Mouse (Mus musculus) liver, embryonic 12.5 days (tissue): Measurements from ENCODE around the gene Irf3. TPM values are rescaled to one million over a fixed set of nuclear protein-coding genes. Genes with fewer than 3 reads are reported as not detected.

Experiments used
- ATAC-seq: fragments of 200-750 bp; cut with Nextera tagmentation; 2 replicates; pipeline ENCODE4 v1.8.0; 2017; ENCODE audit warnings: moderate number of reproducible peaks, mild to moderate bottlenecking, moderate library complexity
- H3K27ac ChIP-seq: fragments of 300-500 bp; sonication (generic); 2 replicates; pipeline ENCODE4 v1.5.1; 2016; ENCODE audit warnings: mild to moderate bottlenecking
- H3K27me3 ChIP-seq: fragments of 300-500 bp; sonication (generic); replicated peaks from 2 replicates; pipeline ENCODE4 v1.6.1; 2016; ENCODE audit warnings: mild to moderate bottlenecking, moderate library complexity
- H3K36me3 ChIP-seq: fragments of 300-500 bp; sonication (generic); 2 replicates; pipeline ENCODE4 v1.6.1; 2016; ENCODE audit warnings: mild to moderate bottlenecking, moderate library complexity
- H3K4me1 ChIP-seq: fragments of 300-500 bp; sonication (generic); 2 replicates; pipeline ENCODE4 v1.6.1; 2016
- H3K4me2 ChIP-seq: fragments of 300-500 bp; sonication (generic); 2 replicates; pipeline ENCODE4 v1.6.1; 2016; ENCODE audit warnings: mild to moderate bottlenecking, moderate library complexity
- H3K4me3 ChIP-seq: fragments of 300-500 bp; sonication (generic); 2 replicates; pipeline ENCODE4 v1.5.1; 2016; ENCODE audit warnings: mild to moderate bottlenecking, moderate library complexity
- H3K9ac ChIP-seq: fragments of 300-500 bp; sonication (generic); 2 replicates; pipeline ENCODE4 v1.6.1; 2016; ENCODE audit warnings: mild to moderate bottlenecking, moderate library complexity
- H3K9me3 ChIP-seq: fragments of 300-500 bp; sonication (generic); replicated peaks from 2 replicates; pipeline ENCODE4 v1.6.1; 2016; ENCODE audit warnings: mild to moderate bottlenecking, moderate library complexity
- WGBS: fragments of 180-500 bp; shearing (Covaris S2); methylation state at CpG from one replicate; pipeline ENCODE4 v1.1.7; 2016; ENCODE audit not compliant: insufficient replicate concordance; 5-methylcytosine and 5-hydroxymethylcytosine counted together
- polyA plus RNA-seq: library from polyadenylated mRNA; unstranded; fragments of >200 nt; fragmentation: Nextera tagmentation; extraction: Ambion mirVana; gene quantifications from 2 replicates; pipeline ENCODE4 v1.2.1, GENCODE M21; 2016

Gene Irf3
- polyA plus RNA-seq, 1 experiment from 2014 or later = 55.9 TPM

GRCm38 (mm10) chr7:44959874-44960511, 37.5 kb upstream of the Irf3 start:
- 64% methylated on average over 10 of the region's 10 CpGs for WGBS
- Histone ChIP-seq H3K9ac (no peak overlapping the region), H3K27me3 (peaks cover 7% of the 10 kb centered on the region; the same call in 1 of the 2 replicates), H3K9me3 (no peaks in the 10 kb centered on the region), H3K4me2 (no peak overlapping the region), H3K36me3 (no peaks in the 10 kb centered on the region), H3K4me1 (peaks cover 20% of the 10 kb centered on the region), H3K4me3 (no peak overlapping the region), H3K27ac (no peak overlapping the region)
- ATAC-seq = no peak

DNA sequence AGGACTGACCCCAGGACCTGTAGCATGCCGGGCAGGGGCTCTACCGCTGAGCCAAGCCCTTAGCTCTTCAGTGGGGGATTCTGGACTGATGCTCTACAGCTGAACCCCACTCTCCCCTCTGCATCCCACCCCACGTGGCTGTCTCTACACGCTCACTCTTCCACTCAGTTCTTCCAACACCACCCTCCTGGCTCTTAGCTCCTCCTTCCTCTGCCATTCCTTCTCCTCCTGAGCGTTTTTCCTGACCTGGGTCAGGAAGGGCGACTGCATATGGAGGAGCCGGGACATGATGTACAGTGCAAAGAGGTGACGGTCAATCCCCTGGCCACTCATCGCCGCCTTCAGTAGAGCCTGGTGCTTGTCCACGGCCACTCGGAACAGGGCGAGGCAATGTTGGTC, 36.9 kb upstream of the Irf3 start:
- no peak overlapping the region for H3K4me2 ChIP-seq
- 78% methylated on average over 13 of the region's 13 CpGs for WGBS
- H3K27me3 ChIP-seq = peaks cover 7% of the 10 kb centered on the region; the same call in 1 of the 2 replicates
- no peak for ATAC-seq
- H3K36me3 ChIP-seq = no peaks in the 10 kb centered on the region
- no peak overlapping the region for H3K27ac ChIP-seq
- H3K9ac ChIP-seq = no peak overlapping the region
- no peaks in the 10 kb centered on the region for H3K9me3 ChIP-seq
- H3K4me1 ChIP-seq = peaks cover 20% of the 10 kb centered on the region
- H3K4me3 ChIP-seq = no peak overlapping the region

- Histone ChIP-seq H3K4me3 (no peak overlapping the region), H3K9ac (no peak overlapping the region), H3K36me3 (no peaks in the 10 kb centered on the region), H3K4me2 (no peak overlapping the region), H3K27me3 (peaks cover 7% of the 10 kb centered on the region; the same call in 1 of the 2 replicates), H3K9me3 (no peaks in the 10 kb centered on the region), H3K27ac (no peak overlapping the region), H3K4me1 (peaks cover 27% of the 10 kb centered on the region)
- WGBS = 52% methylated on average over 8 of the region's 8 CpGs
- ATAC-seq = no peak
These were observed 35.1 kb upstream of the Irf3 start for GRCm38 (mm10) chr7:44962337-44962736.

- no peaks in the 10 kb centered on the region for H3K36me3 ChIP-seq
- no peaks in the 10 kb centered on the region for H3K9me3 ChIP-seq
- H3K27me3 ChIP-seq = peaks cover 7% of the 10 kb centered on the region; the same call in 1 of the 2 replicates
- H3K4me1 ChIP-seq = peaks cover 30% of the 10 kb centered on the region
- no peak overlapping the region for H3K9ac ChIP-seq
- no peak overlapping the region for H3K4me3 ChIP-seq
- no peak overlapping the region for H3K4me2 ChIP-seq
- 65% methylated on average over 5 of the region's 5 CpGs for WGBS
- H3K27ac ChIP-seq = no peak overlapping the region
- no peak for ATAC-seq
These were observed 34.6 kb upstream of the Irf3 start for GRCm38 (mm10) chr7:44962831-44963230.

DNA sequence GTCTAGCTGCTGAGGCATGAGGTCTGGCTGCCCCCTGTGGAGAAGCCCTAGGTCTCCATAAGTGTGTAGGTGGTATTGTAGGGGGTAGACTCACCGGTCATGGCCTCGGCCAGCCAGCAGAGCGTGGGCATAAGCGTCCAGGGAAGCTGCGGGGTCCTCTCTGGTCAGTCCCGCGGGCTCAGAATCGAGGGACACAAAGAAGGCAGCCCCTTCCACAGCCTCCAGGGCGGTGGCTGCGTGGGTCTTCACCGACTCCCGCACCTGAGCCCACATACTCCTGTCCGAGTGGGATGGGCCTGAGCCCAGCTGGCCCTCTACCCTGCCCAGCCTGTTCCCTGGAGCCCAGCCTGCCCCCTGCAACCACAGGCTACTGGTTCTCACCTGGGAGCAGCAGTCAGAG, 32.5 kb upstream of the Irf3 start:
- no peak for ATAC-seq
- WGBS = 87% methylated on average over 13 of the region's 13 CpGs

GRCm38 (mm10) chr7:44965975-44966374, 31.5 kb upstream of the Irf3 start:
- no peaks in the 10 kb centered on the region for H3K9me3 ChIP-seq
- H3K4me2 ChIP-seq = no peak overlapping the region
- no peak overlapping the region for H3K4me3 ChIP-seq
- H3K27me3 ChIP-seq = peaks cover 4% of the 10 kb centered on the region; the same call in 1 of the 2 replicates
- no peak for ATAC-seq
- H3K4me1 ChIP-seq = peaks cover 40% of the 10 kb centered on the region
- WGBS = 59% methylated on average over 7 of the region's 7 CpGs
- no peaks in the 10 kb centered on the region for H3K36me3 ChIP-seq
- no peak overlapping the region for H3K9ac ChIP-seq
- no peak overlapping the region for H3K27ac ChIP-seq

More for the DNA sequence above, 32.5 kb upstream of the Irf3 start:
- Histone ChIP-seq H3K9me3 (no peaks in the 10 kb centered on the region), H3K4me1 (peaks cover 31% of the 10 kb centered on the region), H3K27ac (no peak overlapping the region), H3K27me3 (peaks cover 7% of the 10 kb centered on the region; the same call in 1 of the 2 replicates), H3K36me3 (no peaks in the 10 kb centered on the region), H3K4me3 (no peak overlapping the region), H3K9ac (no peak overlapping the region), H3K4me2 (no peak overlapping the region)

GRCm38 (mm10) chr7:44966638-44967037, 30.8 kb upstream of the Irf3 start:
- Histone ChIP-seq H3K4me3 (no peak overlapping the region), H3K27ac (no peak overlapping the region), H3K9ac (no peak overlapping the region), H3K36me3 (no peaks in the 10 kb centered on the region), H3K4me2 (no peak overlapping the region), H3K9me3 (no peaks in the 10 kb centered on the region), H3K4me1 (peaks cover 47% of the 10 kb centered on the region), H3K27me3 (0 out of 2 replicates have a peak, but pooled peaks cover 10% of the 10 kb centered on the region)
- 51% methylated on average over 15 of the region's 15 CpGs for WGBS
- ATAC-seq = no peak

DNA sequence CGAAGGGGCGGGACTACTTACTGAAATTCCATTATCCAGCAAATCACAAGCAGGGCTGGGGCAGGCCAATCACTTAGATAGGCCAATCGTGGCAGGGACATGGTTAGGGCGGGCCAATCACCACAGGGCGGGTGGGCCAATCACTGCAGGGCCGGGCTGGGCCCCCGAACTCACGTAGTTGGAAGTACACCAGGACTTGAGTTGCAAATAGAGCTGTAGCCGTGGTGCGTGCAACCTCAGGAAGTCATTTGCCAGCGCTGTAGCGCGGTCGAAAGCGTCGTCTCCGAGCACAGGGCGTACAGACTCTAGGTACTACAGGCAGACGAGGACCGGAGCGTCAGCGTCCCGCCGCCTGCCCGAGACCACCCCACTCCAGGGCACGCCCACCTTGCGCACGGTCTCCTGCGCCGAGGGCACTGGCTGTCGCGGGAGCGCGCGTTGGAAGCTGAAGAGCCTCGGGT, 27.2 kb upstream of the Irf3 start:
- H3K27me3 ChIP-seq = 0 out of 2 replicates have a peak, but pooled peaks cover 10% of the 10 kb centered on the region
- H3K9ac ChIP-seq = peak overlapping the region; percentile 47
- H3K9me3 ChIP-seq = no peaks in the 10 kb centered on the region
- peak; percentile 87 for ATAC-seq
- peaks cover 2% of the 10 kb centered on the region; the same call in 1 of the 2 replicates for H3K36me3 ChIP-seq
- H3K4me3 ChIP-seq = peak overlapping the region; percentile 55
- WGBS = under 1% methylated on average over 36 of the region's 36 CpGs
- H3K4me1 ChIP-seq = peaks cover 57% of the 10 kb centered on the region
- peak overlapping the region; percentile 63; the same call in 1 of the 2 replicates for H3K27ac ChIP-seq
- H3K4me2 ChIP-seq = peak overlapping the region; percentile 82

DNA sequence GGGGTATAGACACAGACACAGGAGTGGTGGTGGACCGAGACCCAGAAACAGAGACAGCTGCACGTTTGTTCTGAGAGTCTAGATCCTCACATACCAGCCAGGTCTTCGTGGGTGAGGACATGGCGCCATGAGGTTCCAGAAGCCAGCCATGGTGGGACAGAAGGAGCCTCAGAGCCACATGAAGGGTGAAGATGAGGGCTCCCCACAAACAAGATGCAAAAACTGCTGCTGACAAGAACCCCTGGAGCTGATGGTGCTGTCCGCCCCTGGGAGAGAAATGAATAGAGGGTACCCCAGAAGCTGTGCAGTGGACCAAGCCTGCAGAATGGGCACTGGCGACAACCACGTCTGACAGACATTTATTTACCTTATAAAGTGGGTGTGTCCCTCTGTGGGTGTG, 26.3 kb upstream of the Irf3 start:
- no peak for ATAC-seq
- peaks cover 10% of the 10 kb centered on the region for H3K36me3 ChIP-seq
- peaks cover 66% of the 10 kb centered on the region for H3K4me1 ChIP-seq
- no peak overlapping the region for H3K27ac ChIP-seq
- H3K9ac ChIP-seq = no peak overlapping the region
- 0 out of 2 replicates have a peak, but pooled peaks cover 10% of the 10 kb centered on the region for H3K27me3 ChIP-seq
- peak overlapping the region; percentile 82 for H3K4me2 ChIP-seq
- no peaks in the 10 kb centered on the region for H3K9me3 ChIP-seq
- WGBS = 53% methylated on average over 7 of the region's 7 CpGs
- H3K4me3 ChIP-seq = peak overlapping the region; percentile 55; the same call in 1 of the 2 replicates

- Histone ChIP-seq H3K36me3 (peaks cover 35% of the 10 kb centered on the region), H3K4me2 (peak overlapping the region; percentile 68), H3K9ac (peak overlapping the region; percentile 38; the same call in 1 of the 2 replicates), H3K4me3 (peak overlapping the region; percentile 40), H3K9me3 (no peaks in the 10 kb centered on the region), H3K27me3 (0 out of 2 replicates have a peak, but pooled peaks cover 10% of the 10 kb centered on the region), H3K4me1 (peaks cover 51% of the 10 kb centered on the region), H3K27ac (peak overlapping the region; percentile 58; the same call in 1 of the 2 replicates)
- WGBS = 49% methylated on average over 14 of the region's 14 CpGs
- ATAC-seq = no peak
These were observed 23.9 kb upstream of the Irf3 start for GRCm38 (mm10) chr7:44973415-44974130.

DNA sequence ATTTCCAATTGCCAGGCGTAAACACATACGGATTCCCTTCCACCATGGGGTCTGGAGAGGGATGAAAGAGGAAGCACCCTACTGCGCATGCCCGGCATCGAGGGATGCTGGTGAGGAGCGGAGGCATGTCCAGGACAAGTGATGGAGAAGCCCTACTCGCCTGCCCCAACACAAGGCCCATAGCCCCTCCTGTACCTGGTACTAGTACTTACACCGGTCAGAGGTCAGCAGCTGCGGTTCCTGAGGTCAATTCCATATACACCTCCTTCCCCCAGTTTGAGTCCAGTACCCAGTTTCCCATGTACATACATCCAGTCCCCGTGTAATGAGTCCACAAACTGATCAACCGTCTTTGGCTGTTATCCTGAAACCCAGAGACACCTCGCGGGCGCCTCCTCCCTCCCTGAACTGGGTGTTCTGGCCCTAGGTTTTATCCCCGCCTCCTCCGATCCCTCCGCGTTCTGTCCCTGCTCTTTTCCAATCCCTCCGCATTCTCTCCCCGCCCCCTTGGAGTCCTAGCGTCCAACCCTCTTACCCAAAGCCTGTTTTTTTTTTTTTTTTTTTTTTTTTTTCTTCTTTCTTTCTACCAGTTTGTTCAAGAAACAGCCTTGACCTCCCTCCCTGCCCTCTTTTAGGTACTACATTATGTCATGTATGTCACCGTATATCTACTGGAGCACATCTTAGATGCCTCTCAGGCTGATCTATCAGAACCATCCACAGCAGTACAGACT, 22.9 kb upstream of the Irf3 start, which contains the start of gene Cpt1c:
Cpt1c (minus strand) TSS at position 469 of the 734 bp plus-strand sequence.
- Histone ChIP-seq H3K9ac (peak within 1 kb of the TSS; percentile 47), H3K9me3 (no peaks in the 10 kb centered on the region), H3K27ac (peak within 1 kb of the TSS; percentile 59), H3K4me1 (peaks cover 51% of the 10 kb centered on the region), H3K4me2 (peak within 1 kb of the TSS; percentile 68), H3K4me3 (peak within 1 kb of the TSS; percentile 40), H3K27me3 (0 out of 2 replicates have a peak, but pooled peaks cover 10% of the 10 kb centered on the region), H3K36me3 (peaks cover 44% of the 10 kb centered on the region)
- WGBS = 7% methylated on average over 22 of the region's 22 CpGs
- ATAC-seq = peak; percentile 40; the same call in 1 of the 2 replicates
